Mouse (Mus musculus) hindbrain, embryonic 11.5 days (tissue): ENCODE data around the gene Gng13. TPM values are rescaled to one million over a fixed set of nuclear protein-coding genes. Genes with fewer than 3 reads are reported as not detected.

Experiments used
- ATAC-seq: fragments of 200-750 bp; cut with Nextera tagmentation; 2 replicates; pipeline ENCODE4 v1.8.0; 2017; ENCODE audit warnings: mild to moderate bottlenecking, moderate TSS enrichment, moderate library complexity; ENCODE audit not compliant: low FRiP score
- DNase-seq: peaks from one replicate; pipeline ENCODE4 v3.0.0-alpha.2; 2015; ENCODE audit warnings: low spot score
- H3K27ac ChIP-seq: fragments of 300-500 bp; sonication (generic); 2 replicates; pipeline ENCODE4 v1.5.1; 2014; ENCODE audit warnings: mild to moderate bottlenecking, low read depth, low read length
- H3K27me3 ChIP-seq: fragments of 300-500 bp; sonication (generic); 2 replicates; pipeline ENCODE4 v1.6.1; 2014; ENCODE audit warnings: mild to moderate bottlenecking, low read length, moderate library complexity, mixed read lengths; ENCODE audit not compliant: control insufficient read depth, insufficient read depth
- H3K36me3 ChIP-seq: fragments of 300-500 bp; sonication (generic); 2 replicates; pipeline ENCODE4 v1.6.1; 2014; ENCODE audit warnings: mild to moderate bottlenecking, low read length, moderate library complexity, mixed read lengths; ENCODE audit not compliant: control insufficient read depth, insufficient read depth
- H3K4me1 ChIP-seq: fragments of 300-500 bp; sonication (generic); replicated peaks from 2 replicates; pipeline ENCODE4 v1.6.1; 2014; ENCODE audit warnings: low read length, mixed read lengths; ENCODE audit not compliant: control insufficient read depth, insufficient read depth
- H3K4me2 ChIP-seq: fragments of 300-500 bp; sonication (generic); replicated peaks from 2 replicates; pipeline ENCODE4 v1.6.1; 2014; ENCODE audit warnings: mild to moderate bottlenecking, low read depth, low read length
- H3K4me3 ChIP-seq: fragments of 300-500 bp; sonication (generic); 2 replicates; pipeline ENCODE4 v1.5.1; 2014; ENCODE audit warnings: low read depth, low read length
- H3K9ac ChIP-seq: fragments of 300-500 bp; sonication (generic); 2 replicates; pipeline ENCODE4 v1.6.1; 2014; ENCODE audit warnings: low read depth, low read length
- H3K9me3 ChIP-seq: fragments of 300-500 bp; sonication (generic); 2 replicates; pipeline ENCODE4 v1.6.1; 2016; ENCODE audit warnings: low read length; ENCODE audit not compliant: control insufficient read depth
- WGBS: fragments of 180-500 bp; shearing (Covaris S2); extraction: QIAGEN DNeasy Blood & Tissue Kit; methylation state at CpG from one replicate; pipeline ENCODE4 v1.1.7; 2014; 5-methylcytosine and 5-hydroxymethylcytosine counted together
- polyA plus RNA-seq: library from polyadenylated mRNA; unstranded; fragments of >200 nt; fragmentation: Nextera tagmentation; extraction: Ambion mirVana; gene quantifications from 2 replicates; pipeline ENCODE4 v1.2.1, GENCODE M21; 2014

Gene Gng13
- polyA plus RNA-seq, 1 experiment from 2014 or later: 2.5 TPM

GRCm38 (mm10) chr17:25696263-25696662, 20.7 kb upstream of the Gng13 start:
- Histone ChIP-seq H3K4me2 (no peak overlapping the region), H3K27me3 (no peaks in the 10 kb centered on the region), H3K9ac (0 out of 2 replicates have a peak overlapping the region, but pooled peaks have one; percentile 27), H3K4me3 (no peak overlapping the region), H3K36me3 (no peaks in the 10 kb centered on the region), H3K4me1 (0 out of 2 replicates have a peak, but pooled peaks cover 3% of the 10 kb centered on the region), H3K9me3 (no peaks in the 10 kb centered on the region), H3K27ac (no peak overlapping the region)
- DNase-seq (no peak), ATAC-seq (no peak)
- WGBS: 33% methylated on average over 1 of the region's 1 CpGs

GRCm38 (mm10) chr17:25698446-25698845, 18.5 kb upstream of the Gng13 start:
- Histone ChIP-seq H3K4me3 (no peak overlapping the region), H3K36me3 (no peaks in the 10 kb centered on the region), H3K9me3 (no peaks in the 10 kb centered on the region), H3K9ac (no peak overlapping the region), H3K27me3 (no peaks in the 10 kb centered on the region), H3K4me1 (0 out of 2 replicates have a peak, but pooled peaks cover 3% of the 10 kb centered on the region), H3K4me2 (no peak overlapping the region), H3K27ac (no peak overlapping the region)
- 13% methylated on average over 7 of the region's 7 CpGs for WGBS
- ATAC-seq (no peak), DNase-seq (peak; percentile 91)

GRCm38 (mm10) chr17:25700863-25701496, 16.0 kb upstream of the Gng13 start:
- Histone ChIP-seq H3K36me3 (no peaks in the 10 kb centered on the region), H3K9ac (no peak overlapping the region), H3K9me3 (no peaks in the 10 kb centered on the region), H3K4me2 (no peak overlapping the region), H3K4me1 (0 out of 2 replicates have a peak, but pooled peaks cover 3% of the 10 kb centered on the region), H3K27me3 (no peaks in the 10 kb centered on the region), H3K4me3 (no peak overlapping the region), H3K27ac (no peak overlapping the region)
- no peak for ATAC-seq
- WGBS: 60% methylated on average over 9 of the region's 9 CpGs
- no peak for DNase-seq

- ATAC-seq: no peak
- Histone ChIP-seq H3K9me3 (no peaks in the 10 kb centered on the region), H3K36me3 (no peaks in the 10 kb centered on the region), H3K4me2 (no peak overlapping the region), H3K4me3 (no peak overlapping the region), H3K9ac (no peak overlapping the region), H3K27ac (no peak overlapping the region), H3K27me3 (0 out of 2 replicates have a peak, but pooled peaks cover 2% of the 10 kb centered on the region), H3K4me1 (no peaks in the 10 kb centered on the region)
- DNase-seq: no peak
- WGBS: 90% methylated on average over 2 of the region's 2 CpGs
These were observed 7.0 kb upstream of the Gng13 start for GRCm38 (mm10) chr17:25709994-25710393.

- DNase-seq (no peak), ATAC-seq (no peak)
- peaks cover 2% of the 10 kb centered on the region; the same call in 1 of the 2 replicates for H3K27me3 ChIP-seq
- WGBS: 87% methylated on average over 4 of the region's 4 CpGs
- no peak overlapping the region for H3K4me3 ChIP-seq
- no peaks in the 10 kb centered on the region for H3K36me3 ChIP-seq
- no peak overlapping the region for H3K27ac ChIP-seq
- H3K9ac ChIP-seq: no peak overlapping the region
- no peak overlapping the region for H3K4me2 ChIP-seq
- peaks cover 1% of the 10 kb centered on the region; the same call in 1 of the 2 replicates for H3K4me1 ChIP-seq
- H3K9me3 ChIP-seq: no peaks in the 10 kb centered on the region
These were observed 5.8 kb upstream of the Gng13 start for GRCm38 (mm10) chr17:25711136-25711535.

- H3K4me1 ChIP-seq: peaks cover 4% of the 10 kb centered on the region; the same call in 1 of the 2 replicates
- no peak for DNase-seq
- H3K4me3 ChIP-seq: no peak overlapping the region
- 46% methylated on average over 3 of the region's 3 CpGs for WGBS
- H3K4me2 ChIP-seq: no peak overlapping the region
- no peak overlapping the region for H3K9ac ChIP-seq
- H3K9me3 ChIP-seq: no peaks in the 10 kb centered on the region
- H3K36me3 ChIP-seq: no peaks in the 10 kb centered on the region; the same call in 1 of the 2 replicates
- no peak overlapping the region for H3K27ac ChIP-seq
- no peak for ATAC-seq
- peaks cover 17% of the 10 kb centered on the region for H3K27me3 ChIP-seq
These were observed 1.3 kb upstream of the Gng13 start for GRCm38 (mm10) chr17:25715627-25716026.

- no peak for DNase-seq
- 9% methylated on average over 6 of the region's 6 CpGs for WGBS
- Histone ChIP-seq H3K4me1 (peaks cover 4% of the 10 kb centered on the region; the same call in 1 of the 2 replicates), H3K4me3 (no peak overlapping the region), H3K27me3 (peaks cover 17% of the 10 kb centered on the region), H3K9ac (no peak overlapping the region), H3K36me3 (no peaks in the 10 kb centered on the region; the same call in 1 of the 2 replicates), H3K4me2 (no peak overlapping the region), H3K27ac (no peak overlapping the region), H3K9me3 (no peaks in the 10 kb centered on the region)
- no peak for ATAC-seq
These were observed 841 bp upstream of the Gng13 start for GRCm38 (mm10) chr17:25716130-25716529.

- Histone ChIP-seq H3K9ac (no peak overlapping the region), H3K27me3 (peaks cover 17% of the 10 kb centered on the region), H3K4me1 (peaks cover 4% of the 10 kb centered on the region; the same call in 1 of the 2 replicates), H3K9me3 (no peaks in the 10 kb centered on the region), H3K4me2 (peak overlapping the region; percentile 64), H3K4me3 (no peak overlapping the region), H3K36me3 (no peaks in the 10 kb centered on the region; the same call in 1 of the 2 replicates), H3K27ac (no peak overlapping the region)
- WGBS: 13% methylated on average over 6 of the region's 6 CpGs
- no peak for DNase-seq
- no peak for ATAC-seq
These were observed 720 bp downstream of the Gng13 start for GRCm38 (mm10) chr17:25717691-25718090.

GRCm38 (mm10) chr17:25721476-25721875, 4.5 kb downstream of the Gng13 start:
- Histone ChIP-seq H3K9ac (no peak overlapping the region), H3K4me3 (no peak overlapping the region), H3K27ac (no peak overlapping the region), H3K4me1 (peaks cover 4% of the 10 kb centered on the region; the same call in 1 of the 2 replicates), H3K9me3 (no peaks in the 10 kb centered on the region), H3K27me3 (peaks cover 12% of the 10 kb centered on the region), H3K36me3 (no peaks in the 10 kb centered on the region; the same call in 1 of the 2 replicates), H3K4me2 (no peak overlapping the region)
- ATAC-seq (no peak), DNase-seq (no peak)
- WGBS: 86% methylated on average over 5 of the region's 5 CpGs
